Mouse (Mus musculus): Measurements from ENCODE around the gene Elob. TPM values are rescaled to one million over a fixed set of nuclear protein-coding genes. Genes with fewer than 3 reads are reported as not detected.

The Elob gene
- polyA plus RNA-seq, 1 experiment from 2014 or later = 1,362 TPM

GRCm38 (mm10) chr17:23795323-23795722 lies 33.6 kb downstream of the Elob start:
- no peak overlapping the region for H3K27ac ChIP-seq (replicated peaks)
- H3K36me3 ChIP-seq = peaks cover 25% of the 10 kb centered on the region; the same call in 1 of the 2 replicates
- H3K4me2 ChIP-seq = no peak overlapping the region
- H3K27me3 ChIP-seq = no peaks in the 10 kb centered on the region
- ATAC-seq (ENCODE audit: low read depth) = no peak
- H3K9me3 ChIP-seq = no peaks in the 10 kb centered on the region
- WGBS = 95% methylated on average over 8 of the region's 8 CpGs
- H3K9ac ChIP-seq = no peak overlapping the region
- peaks cover 24% of the 10 kb centered on the region for H3K4me1 ChIP-seq (replicated peaks)
- H3K4me3 ChIP-seq = no peak overlapping the region

GRCm38 (mm10) chr17:23791079-23791357 lies 37.9 kb downstream of the Elob start:
- 45% methylated on average over 2 of the region's 2 CpGs for WGBS
- peak; percentile 15; the same call in 1 of the 2 replicates for ATAC-seq (ENCODE audit: low read depth)
- Histone ChIP-seq H3K4me3 (peak overlapping the region; percentile 47), H3K4me1 (replicated peaks) (peaks cover 40% of the 10 kb centered on the region), H3K9me3 (no peaks in the 10 kb centered on the region), H3K27ac (replicated peaks) (peak overlapping the region; percentile 97), H3K36me3 (0 out of 2 replicates have a peak, but pooled peaks cover 10% of the 10 kb centered on the region), H3K4me2 (peak overlapping the region; percentile 76), H3K27me3 (no peaks in the 10 kb centered on the region), H3K9ac (peak overlapping the region; percentile 89)

- 3% methylated on average over 29 of the region's 29 CpGs for WGBS
Measured at GRCm38 (mm10) chr17:23790269-23791078, 38.5 kb downstream of the Elob start, which contains the start of gene Srrm2. TSS of gene Srrm2 (plus strand) at chr17:23790532.

GRCm38 (mm10) chr17:23789749-23790268 lies 39.1 kb downstream of the Elob start:
- Histone ChIP-seq H3K4me2 (peak overlapping the region; percentile 76), H3K4me1 (replicated peaks) (peaks cover 49% of the 10 kb centered on the region), H3K9ac (peak overlapping the region; percentile 89), H3K27ac (replicated peaks) (peak overlapping the region; percentile 97), H3K9me3 (no peaks in the 10 kb centered on the region), H3K36me3 (0 out of 2 replicates have a peak, but pooled peaks cover 10% of the 10 kb centered on the region), H3K27me3 (no peaks in the 10 kb centered on the region), H3K4me3 (peak overlapping the region; percentile 47)
- no peak for ATAC-seq (ENCODE audit: low read depth)
- 12% methylated on average over 8 of the region's 8 CpGs for WGBS

More at GRCm38 (mm10) chr17:23790269-23791078, 38.5 kb downstream of the Elob start, which contains the start of gene Srrm2:
- Histone ChIP-seq H3K27ac (replicated peaks) (peak within 1 kb of the TSS; percentile 97), H3K4me3 (peak within 1 kb of the TSS; percentile 47), H3K4me2 (peak within 1 kb of the TSS; percentile 76), H3K36me3 (0 out of 2 replicates have a peak, but pooled peaks cover 10% of the 10 kb centered on the region), H3K27me3 (no peaks in the 10 kb centered on the region), H3K4me1 (replicated peaks) (peaks cover 42% of the 10 kb centered on the region), H3K9ac (peak within 1 kb of the TSS; percentile 89), H3K9me3 (no peaks in the 10 kb centered on the region)
- peak; percentile 30 for ATAC-seq (ENCODE audit: low read depth)

- no peak overlapping the region for H3K9ac ChIP-seq
- H3K27me3 ChIP-seq = no peaks in the 10 kb centered on the region
- no peaks in the 10 kb centered on the region for H3K9me3 ChIP-seq
- no peak for ATAC-seq (ENCODE audit: low read depth)
- H3K27ac ChIP-seq (replicated peaks) = no peak overlapping the region
- H3K4me2 ChIP-seq = no peak overlapping the region
- WGBS = 90% methylated on average over 4 of the region's 4 CpGs
- 0 out of 2 replicates have a peak, but pooled peaks cover 8% of the 10 kb centered on the region for H3K36me3 ChIP-seq
- H3K4me3 ChIP-seq = no peak overlapping the region
- peaks cover 49% of the 10 kb centered on the region for H3K4me1 ChIP-seq (replicated peaks)
Measured at GRCm38 (mm10) chr17:23788973-23789372, 40.0 kb downstream of the Elob start.

GRCm38 (mm10) chr17:23786510-23786931 lies 42.4 kb downstream of the Elob start:
- WGBS = 8% methylated on average over 13 of the region's 13 CpGs
- peak; percentile 68 for ATAC-seq (ENCODE audit: low read depth)
- H3K27me3 ChIP-seq = no peaks in the 10 kb centered on the region

GRCm38 (mm10) chr17:23785561-23786471 lies 43.1 kb downstream of the Elob start, which contains the start of gene Flywch2:
TSS of gene Flywch2 (minus strand) at chr17:23786081.
- ATAC-seq (ENCODE audit: low read depth) = peak; percentile 91
- Histone ChIP-seq H3K27ac (replicated peaks) (peak within 1 kb of the TSS; percentile 93), H3K9ac (peak within 1 kb of the TSS; percentile 84), H3K36me3 (no peaks in the 10 kb centered on the region), H3K4me2 (peak within 1 kb of the TSS; percentile 70), H3K9me3 (no peaks in the 10 kb centered on the region), H3K4me3 (peak within 1 kb of the TSS; percentile 59), H3K4me1 (replicated peaks) (peaks cover 30% of the 10 kb centered on the region), H3K27me3 (no peaks in the 10 kb centered on the region)
- 2% methylated on average over 42 of the region's 43 CpGs for WGBS

More at GRCm38 (mm10) chr17:23786510-23786931, 42.4 kb downstream of the Elob start:
- H3K9me3 ChIP-seq = no peaks in the 10 kb centered on the region
- peak overlapping the region; percentile 70 for H3K4me2 ChIP-seq
- peaks cover 37% of the 10 kb centered on the region for H3K4me1 ChIP-seq (replicated peaks)
- peak overlapping the region; percentile 93 for H3K27ac ChIP-seq (replicated peaks)
- peak overlapping the region; percentile 59 for H3K4me3 ChIP-seq
- no peaks in the 10 kb centered on the region for H3K36me3 ChIP-seq
- H3K9ac ChIP-seq = peak overlapping the region; percentile 84

- Histone ChIP-seq H3K36me3 (no peaks in the 10 kb centered on the region), H3K27ac (replicated peaks) (no peak overlapping the region), H3K4me1 (replicated peaks) (peaks cover 15% of the 10 kb centered on the region), H3K27me3 (no peaks in the 10 kb centered on the region), H3K9me3 (no peaks in the 10 kb centered on the region), H3K4me3 (no peak overlapping the region), H3K9ac (no peak overlapping the region), H3K4me2 (no peak overlapping the region)
- ATAC-seq (ENCODE audit: low read depth) = no peak
Measured at GRCm38 (mm10) chr17:23783352-23783751, 45.6 kb downstream of the Elob start.

GRCm38 (mm10) chr17:23778447-23778846 lies 50.5 kb downstream of the Elob start:
- 55% methylated on average over 2 of the region's 2 CpGs for WGBS
- peaks cover 6% of the 10 kb centered on the region; the same call in 1 of the 2 replicates for H3K36me3 ChIP-seq
- H3K27ac ChIP-seq (replicated peaks) = no peak overlapping the region
- no peak overlapping the region for H3K9ac ChIP-seq
- peaks cover 7% of the 10 kb centered on the region for H3K4me1 ChIP-seq (replicated peaks)
- H3K4me2 ChIP-seq = no peak overlapping the region
- no peak for ATAC-seq (ENCODE audit: low read depth)
- no peaks in the 10 kb centered on the region for H3K27me3 ChIP-seq
- H3K9me3 ChIP-seq = no peaks in the 10 kb centered on the region
- no peak overlapping the region for H3K4me3 ChIP-seq

GRCm38 (mm10) chr17:23777141-23777540 lies 51.8 kb downstream of the Elob start:
- no peak for ATAC-seq (ENCODE audit: low read depth)
- no peak overlapping the region for H3K27ac ChIP-seq (replicated peaks)
- no peaks in the 10 kb centered on the region for H3K27me3 ChIP-seq
- H3K4me1 ChIP-seq (replicated peaks) = peaks cover 7% of the 10 kb centered on the region
- no peaks in the 10 kb centered on the region for H3K9me3 ChIP-seq
- peaks cover 6% of the 10 kb centered on the region; the same call in 1 of the 2 replicates for H3K36me3 ChIP-seq
- H3K9ac ChIP-seq = no peak overlapping the region
- WGBS = 87% methylated on average over 2 of the region's 2 CpGs
- no peak overlapping the region for H3K4me3 ChIP-seq
- no peak overlapping the region for H3K4me2 ChIP-seq

GRCm38 (mm10) chr17:23776216-23776615 lies 52.7 kb downstream of the Elob start:
- Histone ChIP-seq H3K27ac (replicated peaks) (no peak overlapping the region), H3K36me3 (peaks cover 6% of the 10 kb centered on the region; the same call in 1 of the 2 replicates), H3K27me3 (no peaks in the 10 kb centered on the region), H3K9ac (no peak overlapping the region), H3K4me1 (replicated peaks) (peaks cover 7% of the 10 kb centered on the region), H3K9me3 (no peaks in the 10 kb centered on the region), H3K4me3 (no peak overlapping the region), H3K4me2 (no peak overlapping the region)
- no peak for ATAC-seq (ENCODE audit: low read depth)
- WGBS = 78% methylated on average over 10 of the region's 10 CpGs

Measured in neural tube, embryonic 13.5 days (tissue).